Mouse (Mus musculus): ENCODE measurements around the gene Atg2a. TPM values are rescaled to one million over a fixed set of nuclear protein-coding genes. Genes with fewer than 3 reads are reported as not detected.

The Atg2a gene
- polyA plus RNA-seq (2012; rRNA removed) = 82.4 and 90.3 TPM in 2 replicates

- Histone ChIP-seq H3K4me3 (ENCODE audit: control insufficient read depth, insufficient read depth, low read length) (peak within 1 kb of the TSS; percentile 86), H3K36me3 (ENCODE audit: control insufficient read depth, insufficient read depth, low read length) (peaks cover 11% of the 10 kb centered on the region), H3K27me3 (ENCODE audit: control insufficient read depth, insufficient read depth, low read length) (no peaks in the 10 kb centered on the region), H3K4me1 (replicated peaks; ENCODE audit: control insufficient read depth, insufficient read depth, low read length) (peaks cover 14% of the 10 kb centered on the region), H3K27ac (ENCODE audit: control insufficient read depth, insufficient read depth, low read length) (peak within 1 kb of the TSS; percentile 76)
- under 1% methylated on average over 55 of the region's 55 CpGs for WGBS
- DNase-seq = peak; percentile 98
- TF ChIP-seq POLR2A (IDR thresholded peaks at IDR 0.05; ENCODE audit: control insufficient read depth, extremely low read depth, insufficient read depth, low read length, poor library complexity) = peak; percentile 77; the same call in 1 of the 2 replicates
- no peak; the same call in 1 of the 2 replicates for TF ChIP-seq CTCF (IDR thresholded peaks at IDR 0.05; ENCODE audit: borderline replicate concordance, control insufficient read depth, extremely low read depth, insufficient read depth, low read length, poor library complexity)
Observed at GRCm38 (mm10) chr19:6241274-6242107, at the start of gene Atg2a. Gene Atg2a, plus strand, starts transcription at chr19:6241668.

GRCm38 (mm10) chr19:6204265-6204664 is 37.2 kb upstream of the Atg2a start:
- no peak overlapping the region for H3K4me3 ChIP-seq (ENCODE audit: control insufficient read depth, insufficient read depth, low read length)
- H3K4me1 ChIP-seq (replicated peaks; ENCODE audit: control insufficient read depth, insufficient read depth, low read length) = no peaks in the 10 kb centered on the region
- no peaks in the 10 kb centered on the region for H3K27me3 ChIP-seq (ENCODE audit: control insufficient read depth, insufficient read depth, low read length)
- H3K36me3 ChIP-seq (ENCODE audit: control insufficient read depth, insufficient read depth, low read length) = no peaks in the 10 kb centered on the region
- no peak for DNase-seq
- no peak for TF ChIP-seq CTCF (IDR thresholded peaks at IDR 0.05; ENCODE audit: borderline replicate concordance, control insufficient read depth, extremely low read depth, insufficient read depth, low read length, poor library complexity)
- TF ChIP-seq POLR2A (IDR thresholded peaks at IDR 0.05; ENCODE audit: control insufficient read depth, extremely low read depth, insufficient read depth, low read length, poor library complexity) = no peak
- WGBS = 92% methylated on average over 2 of the region's 2 CpGs
- no peak overlapping the region for H3K27ac ChIP-seq (ENCODE audit: control insufficient read depth, insufficient read depth, low read length)

- H3K27me3 ChIP-seq (ENCODE audit: control insufficient read depth, insufficient read depth, low read length) = no peaks in the 10 kb centered on the region
- TF ChIP-seq POLR2A (IDR thresholded peaks at IDR 0.05; ENCODE audit: control insufficient read depth, extremely low read depth, insufficient read depth, low read length, poor library complexity) (no peak), CTCF (IDR thresholded peaks at IDR 0.05; ENCODE audit: borderline replicate concordance, control insufficient read depth, extremely low read depth, insufficient read depth, low read length, poor library complexity) (no peak)
Observed at GRCm38 (mm10) chr19:6206716-6207115, 34.8 kb upstream of the Atg2a start.

GRCm38 (mm10) chr19:6216046-6216705 is 25.3 kb upstream of the Atg2a start:
- H3K27ac ChIP-seq (ENCODE audit: control insufficient read depth, insufficient read depth, low read length) = no peak overlapping the region
- no peaks in the 10 kb centered on the region for H3K27me3 ChIP-seq (ENCODE audit: control insufficient read depth, insufficient read depth, low read length)
- WGBS = 85% methylated on average over 6 of the region's 6 CpGs
- no peak for DNase-seq
- no peak for TF ChIP-seq CTCF (IDR thresholded peaks at IDR 0.05; ENCODE audit: borderline replicate concordance, control insufficient read depth, extremely low read depth, insufficient read depth, low read length, poor library complexity)
- no peak for TF ChIP-seq POLR2A (IDR thresholded peaks at IDR 0.05; ENCODE audit: control insufficient read depth, extremely low read depth, insufficient read depth, low read length, poor library complexity)
- H3K36me3 ChIP-seq (ENCODE audit: control insufficient read depth, insufficient read depth, low read length) = no peaks in the 10 kb centered on the region
- H3K4me1 ChIP-seq (replicated peaks; ENCODE audit: control insufficient read depth, insufficient read depth, low read length) = no peaks in the 10 kb centered on the region
- H3K4me3 ChIP-seq (ENCODE audit: control insufficient read depth, insufficient read depth, low read length) = no peak overlapping the region

More at GRCm38 (mm10) chr19:6206716-6207115, 34.8 kb upstream of the Atg2a start:
- 90% methylated on average over 5 of the region's 5 CpGs for WGBS
- Histone ChIP-seq H3K36me3 (ENCODE audit: control insufficient read depth, insufficient read depth, low read length) (no peaks in the 10 kb centered on the region), H3K27ac (ENCODE audit: control insufficient read depth, insufficient read depth, low read length) (no peak overlapping the region), H3K4me3 (ENCODE audit: control insufficient read depth, insufficient read depth, low read length) (no peak overlapping the region), H3K4me1 (replicated peaks; ENCODE audit: control insufficient read depth, insufficient read depth, low read length) (no peaks in the 10 kb centered on the region)
- no peak for DNase-seq

GRCm38 (mm10) chr19:6218606-6219005 is 22.9 kb upstream of the Atg2a start:
- DNase-seq = no peak
- no peak overlapping the region for H3K4me3 ChIP-seq (ENCODE audit: control insufficient read depth, insufficient read depth, low read length)
- no peaks in the 10 kb centered on the region for H3K4me1 ChIP-seq (replicated peaks; ENCODE audit: control insufficient read depth, insufficient read depth, low read length)
- no peaks in the 10 kb centered on the region for H3K27me3 ChIP-seq (ENCODE audit: control insufficient read depth, insufficient read depth, low read length)
- TF ChIP-seq CTCF (IDR thresholded peaks at IDR 0.05; ENCODE audit: borderline replicate concordance, control insufficient read depth, extremely low read depth, insufficient read depth, low read length, poor library complexity) (no peak), POLR2A (IDR thresholded peaks at IDR 0.05; ENCODE audit: control insufficient read depth, extremely low read depth, insufficient read depth, low read length, poor library complexity) (no peak)
- H3K27ac ChIP-seq (ENCODE audit: control insufficient read depth, insufficient read depth, low read length) = no peak overlapping the region
- WGBS = 88% methylated on average over 6 of the region's 6 CpGs
- H3K36me3 ChIP-seq (ENCODE audit: control insufficient read depth, insufficient read depth, low read length) = no peaks in the 10 kb centered on the region

GRCm38 (mm10) chr19:6226135-6226534 is 15.3 kb upstream of the Atg2a start, which contains the start of gene Gpha2:
Gene Gpha2, plus strand, starts transcription at chr19:6226380.
- DNase-seq = no peak
- no peaks in the 10 kb centered on the region for H3K4me1 ChIP-seq (replicated peaks; ENCODE audit: control insufficient read depth, insufficient read depth, low read length)
- no peak for TF ChIP-seq POLR2A (IDR thresholded peaks at IDR 0.05; ENCODE audit: control insufficient read depth, extremely low read depth, insufficient read depth, low read length, poor library complexity)
- TF ChIP-seq CTCF (IDR thresholded peaks at IDR 0.05; ENCODE audit: borderline replicate concordance, control insufficient read depth, extremely low read depth, insufficient read depth, low read length, poor library complexity) = no peak
- no peak within 1 kb of the TSS for H3K4me3 ChIP-seq (ENCODE audit: control insufficient read depth, insufficient read depth, low read length)
- 41% methylated on average over 2 of the region's 2 CpGs for WGBS
- no peak within 1 kb of the TSS for H3K27ac ChIP-seq (ENCODE audit: control insufficient read depth, insufficient read depth, low read length)
- no peaks in the 10 kb centered on the region for H3K27me3 ChIP-seq (ENCODE audit: control insufficient read depth, insufficient read depth, low read length)
- H3K36me3 ChIP-seq (ENCODE audit: control insufficient read depth, insufficient read depth, low read length) = peaks cover 9% of the 10 kb centered on the region; the same call in 1 of the 2 replicates

Data from thymus, adult 2 months (tissue).